Mouse (Mus musculus): ENCODE results near the gene Otop3.

The Otop3 gene

DNA sequence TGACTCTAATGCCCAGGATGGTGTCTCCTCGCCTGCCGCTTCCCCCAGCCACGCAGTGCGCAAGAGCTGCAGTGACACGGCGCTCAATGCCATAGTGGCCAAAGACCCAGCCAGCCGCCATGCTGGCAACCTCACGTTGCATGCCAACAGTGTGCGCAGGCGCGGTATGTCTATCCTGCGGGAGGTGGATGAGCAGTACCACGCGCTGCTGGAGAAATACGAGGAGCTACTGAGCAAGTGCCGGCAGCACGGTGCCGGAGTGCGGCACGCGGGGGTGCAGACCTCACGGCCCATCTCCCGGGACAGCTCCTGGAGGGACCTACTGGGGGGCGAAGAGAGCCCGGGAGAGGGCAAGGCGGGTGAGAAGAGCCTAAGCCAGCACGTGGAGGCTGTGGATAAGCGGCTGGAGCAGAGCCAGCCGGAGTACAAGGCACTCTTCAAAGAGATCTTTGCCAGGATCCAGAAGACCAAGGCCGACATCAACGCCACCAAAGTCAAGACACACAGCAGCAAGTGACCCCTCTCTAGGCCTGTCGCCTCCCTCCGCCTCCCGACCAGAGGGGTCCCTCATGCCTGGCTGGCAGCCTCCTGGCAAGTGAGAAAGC lies 59.3 kb downstream of the Otop3 start:
- DNase-seq (ENCODE audit: low spot score in 2 of 2) = no peak
